Mouse (Mus musculus): ENCODE measurements around the gene Ddx47.

Ddx47 gene

GRCm38 (mm10) chr6:135069856-135070255 lies 58.4 kb downstream of the Ddx47 start:
- no peak for DNase-seq (ENCODE audit: low spot score in 2 of 2)

- no peak for DNase-seq (ENCODE audit: low spot score in 2 of 2)
Observed at GRCm38 (mm10) chr6:135070347-135070746, 58.9 kb downstream of the Ddx47 start.

All from frontal cortex, postnatal 14 days (tissue).